Mouse (Mus musculus) forelimb bud, embryonic 11.5 days (tissue): ENCODE results near the gene Gm7347.
"Not testable (repeated sequence)": the region's sequence is repeated elsewhere in the genome, so short reads cannot be mapped to it uniquely, and the experiment has no call there.

Source experiments
- DNase-seq: peaks from one replicate; pipeline ENCODE4 v3.0.0-alpha.2; 2012; ENCODE audit warnings: low read depth, low spot score

The Gm7347 gene

GRCm38 (mm10) chr5:26058481-26058880 lies at the start of gene Gm7347:
Gm7347 (minus strand) TSS chr5:26058581.
- not testable (repeated sequence) for DNase-seq

DNA sequence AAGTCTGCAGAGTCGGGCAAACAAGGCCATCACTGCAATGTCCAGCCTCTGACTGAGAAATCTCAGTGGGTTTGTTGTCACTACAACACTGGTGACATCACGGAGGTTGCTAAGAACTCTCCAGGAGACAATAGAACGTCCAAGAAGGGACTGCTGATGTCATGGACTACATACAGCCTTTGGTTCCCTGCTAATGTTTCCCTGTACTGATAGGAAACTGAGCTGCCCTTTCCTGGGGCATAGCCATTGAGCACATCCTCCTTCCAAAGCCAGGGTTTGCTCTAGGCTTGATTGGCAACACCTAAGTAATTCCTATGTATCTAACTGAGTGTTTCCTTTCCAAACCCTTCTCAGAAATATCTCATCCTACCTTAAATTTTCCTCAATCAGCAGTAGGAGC lies 46.9 kb upstream of the Gm7347 start, which contains the start of gene 5031410I06Rik:
Gene 5031410I06Rik (minus strand): TSS at position 101 of the 400 bp plus-strand sequence.
- not testable (repeated sequence) for DNase-seq

DNA sequence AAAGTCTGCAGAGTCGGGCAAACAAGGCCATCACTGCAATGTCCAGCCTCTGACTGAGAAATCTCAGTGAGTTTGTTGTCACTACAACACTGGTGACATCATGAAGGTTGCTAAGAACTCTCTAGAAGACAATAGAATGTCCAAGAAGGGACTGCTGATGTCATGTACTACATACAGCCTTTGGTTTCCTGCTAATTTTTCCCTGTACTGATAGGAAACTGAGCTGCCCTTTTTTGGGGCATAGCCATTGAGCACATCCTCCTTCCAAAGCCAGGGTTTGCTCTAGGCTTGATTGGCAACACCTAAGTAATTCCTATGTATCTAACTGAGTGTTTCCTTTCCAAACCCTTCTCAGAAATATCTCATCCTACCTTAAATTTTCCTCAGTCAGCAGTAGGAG lies 30.8 kb upstream of the Gm7347 start, which contains the start of gene Gm10471:
Gene Gm10471 (minus strand): TSS at position 101 of the 400 bp plus-strand sequence.
- DNase-seq, result not testable (repeated sequence)

GRCm38 (mm10) chr5:26079023-26079422 lies 20.6 kb upstream of the Gm7347 start:
- not testable (repeated sequence) for DNase-seq

DNA sequence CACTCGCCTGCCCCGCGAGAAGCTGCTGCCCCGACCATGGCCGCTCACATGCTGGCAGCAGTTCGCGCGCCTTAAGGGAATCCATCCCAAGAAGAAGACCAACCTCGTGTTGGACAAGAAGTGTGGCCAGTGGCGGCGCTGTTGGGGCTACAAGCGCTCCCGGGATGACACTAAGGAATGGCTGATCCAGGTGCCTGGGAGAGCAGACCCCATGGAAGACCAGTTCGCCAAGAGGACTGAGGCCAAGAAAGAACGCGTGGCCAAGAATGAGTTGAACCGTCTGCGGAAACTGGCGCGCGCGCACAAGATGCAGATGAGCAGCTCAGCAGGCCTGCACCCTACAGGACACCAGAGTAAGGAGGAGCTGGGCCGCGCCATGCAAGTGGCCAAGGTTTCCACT lies 12.3 kb upstream of the Gm7347 start:
- DNase-seq, result no peak

DNA sequence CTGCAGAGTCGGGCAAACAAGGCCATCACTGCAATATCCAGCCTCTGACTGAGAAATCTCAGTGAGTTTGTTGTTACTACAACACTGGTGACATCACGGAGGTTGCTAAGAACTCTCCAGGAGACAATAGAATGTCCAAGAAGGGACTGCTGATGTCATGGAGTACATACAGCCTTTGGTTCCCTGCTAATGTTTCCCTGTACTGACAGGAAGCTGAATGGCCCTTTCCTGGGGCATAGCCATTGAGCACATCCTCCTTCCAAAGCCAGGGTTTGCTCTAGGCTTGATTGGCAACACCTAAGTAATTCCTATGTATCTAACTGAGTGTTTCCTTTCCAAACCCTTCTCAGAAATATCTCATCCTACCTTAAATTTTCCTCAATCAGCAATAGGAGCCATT lies 18.9 kb downstream of the Gm7347 start, which contains the start of gene Speer4a:
Gene Speer4a (minus strand): TSS at position 101 of the 400 bp plus-strand sequence.
- not testable (repeated sequence) for DNase-seq

- DNase-seq, result not testable (repeated sequence)
These were observed 35.6 kb downstream of the Gm7347 start, which contains the start of gene Gm5862 for GRCm38 (mm10) chr5:26022816-26023215. Gm5862 (minus strand) TSS chr5:26022916.

GRCm38 (mm10) chr5:26007697-26008096 lies 50.7 kb downstream of the Gm7347 start:
- not testable (repeated sequence) for DNase-seq

GRCm38 (mm10) chr5:26006937-26007695 lies 51.3 kb downstream of the Gm7347 start:
- peak; percentile 31 for DNase-seq

- DNase-seq, result not testable (repeated sequence)
These were observed 53.7 kb downstream of the Gm7347 start, which contains the start of gene Gm1979 for GRCm38 (mm10) chr5:26004698-26005097. Gm1979 (minus strand) TSS chr5:26004798.
